Mouse (Mus musculus) forebrain, postnatal 0 days (tissue): ENCODE results near the gene Cant1. TPM values are rescaled to one million over a fixed set of nuclear protein-coding genes. Genes with fewer than 3 reads are reported as not detected.
A peak's percentile ranks its signal among the peaks of the same experiment; 100 is the strongest.

Source experiments
- ATAC-seq: fragments of 200-750 bp; cut with Nextera tagmentation; 2 replicates; pipeline ENCODE4 v1.8.0; 2017; ENCODE audit warnings: mild to moderate bottlenecking, moderate library complexity
- DNase-seq: peaks from one replicate; pipeline ENCODE4 v3.0.0-alpha.2; 2015
- H3K27ac ChIP-seq: fragments of 300-500 bp; sonication (generic); 2 replicates; pipeline ENCODE4 v1.5.1; 2014; ENCODE audit warnings: low read depth, mild to moderate bottlenecking, antibody characterized with exemption, low read length, moderate library complexity, mixed read lengths
- H3K27me3 ChIP-seq: fragments of 300-500 bp; sonication (generic); 2 replicates; pipeline ENCODE4 v1.6.1; 2014; ENCODE audit warnings: mild to moderate bottlenecking, low read length, mixed read lengths; ENCODE audit not compliant: insufficient read depth
- H3K36me3 ChIP-seq: fragments of 300-500 bp; sonication (generic); 2 replicates; pipeline ENCODE4 v1.6.1; 2014; ENCODE audit warnings: mild to moderate bottlenecking, moderate library complexity; ENCODE audit not compliant: insufficient read depth
- H3K4me1 ChIP-seq: fragments of 300-500 bp; sonication (generic); 2 replicates; pipeline ENCODE4 v1.6.1; 2014; ENCODE audit warnings: antibody characterized with exemption; ENCODE audit not compliant: insufficient read depth
- H3K4me2 ChIP-seq: fragments of 300-500 bp; sonication (generic); 2 replicates; pipeline ENCODE4 v1.6.1; 2014; ENCODE audit warnings: low read depth, mild to moderate bottlenecking, moderate library complexity
- H3K4me3 ChIP-seq: fragments of 300-500 bp; sonication (generic); 2 replicates; pipeline ENCODE4 v1.5.1; 2014; ENCODE audit warnings: low read depth, low read length, mixed read lengths
- H3K9ac ChIP-seq: fragments of 300-500 bp; sonication (generic); 2 replicates; pipeline ENCODE4 v1.6.1; 2014; ENCODE audit warnings: mild to moderate bottlenecking
- H3K9me3 ChIP-seq: fragments of 300-500 bp; sonication (generic); 2 replicates; pipeline ENCODE4 v1.6.1; 2016; ENCODE audit warnings: low read length
- CTCF ChIP-seq: sonication (generic); IDR thresholded peaks from 2 replicates; pipeline ENCODE4 v1.5.1; 2016; ENCODE audit warnings: antibody characterized with exemption, control low read depth, low read depth
- WGBS: fragments of 180-500 bp; shearing (Covaris S2); extraction: QIAGEN DNeasy Blood & Tissue Kit; methylation state at CpG from one replicate; pipeline ENCODE4 v1.1.7; 2014; 5-methylcytosine and 5-hydroxymethylcytosine counted together
- polyA plus RNA-seq: library from polyadenylated mRNA; unstranded; fragments of >200 nt; fragmentation: Nextera tagmentation; extraction: Ambion mirVana; gene quantifications from 2 replicates; pipeline ENCODE4 v1.2.1, GENCODE M21; 2015
- total RNA-seq: library from RNA; depleted of rRNA; stranded (reverse); fragments of >200 nt; gene quantifications from 2 replicates; pipeline ENCODE4 v1.2.3, GENCODE M21; 2014

Gene Cant1
- total and polyA plus RNA-seq, 2 experiments from 2014 or later, result 31.6 to 52.4 TPM

DNA sequence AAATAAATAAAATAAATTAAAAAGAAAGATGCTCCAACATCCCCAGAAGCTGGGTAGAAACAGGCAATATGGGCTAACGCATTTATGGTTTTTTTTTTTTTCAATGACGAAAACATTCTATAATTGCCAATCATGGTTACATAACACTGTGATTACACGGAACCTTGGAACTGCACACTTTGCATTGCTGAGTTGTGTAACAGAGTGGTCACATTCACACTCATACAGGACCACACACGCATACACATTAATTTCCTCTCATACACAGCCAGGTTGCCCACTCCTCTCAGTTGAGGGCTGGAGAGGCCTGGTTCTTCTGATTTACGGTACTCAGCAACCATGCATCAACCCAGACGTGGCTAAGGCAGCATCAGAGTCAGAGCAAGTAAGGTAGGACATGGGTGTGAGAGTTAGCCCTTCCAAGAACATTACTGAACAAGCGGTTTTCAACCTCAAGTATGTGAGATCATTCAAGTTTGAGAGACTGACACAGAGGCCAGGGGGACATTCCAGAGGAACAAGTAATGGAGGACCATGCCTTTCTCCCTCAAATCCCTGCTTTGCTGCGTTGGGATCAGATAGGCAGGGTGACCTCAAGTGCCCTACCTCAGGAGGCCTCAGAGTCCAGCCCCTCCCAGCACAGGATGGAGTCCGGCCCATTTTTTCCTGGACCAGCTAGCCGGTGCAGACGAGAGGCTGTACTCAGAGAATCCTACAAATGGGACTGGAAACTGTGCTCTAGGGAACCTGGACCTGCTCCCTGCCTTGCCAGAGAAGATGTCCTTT, 35.2 kb upstream of the Cant1 start:
- no peak overlapping the region for H3K9ac ChIP-seq
- no peaks in the 10 kb centered on the region for H3K4me1 ChIP-seq
- no peaks in the 10 kb centered on the region for H3K9me3 ChIP-seq
- H3K4me2 ChIP-seq, result no peak overlapping the region
- H3K27ac ChIP-seq, result no peak overlapping the region
- WGBS, result 75% methylated on average over 11 of the region's 11 CpGs
- no peak overlapping the region for H3K4me3 ChIP-seq
- no peak for DNase-seq
- no peaks in the 10 kb centered on the region for H3K27me3 ChIP-seq
- no peaks in the 10 kb centered on the region for H3K36me3 ChIP-seq
- no peak for TF ChIP-seq CTCF
- ATAC-seq, result no peak

DNA sequence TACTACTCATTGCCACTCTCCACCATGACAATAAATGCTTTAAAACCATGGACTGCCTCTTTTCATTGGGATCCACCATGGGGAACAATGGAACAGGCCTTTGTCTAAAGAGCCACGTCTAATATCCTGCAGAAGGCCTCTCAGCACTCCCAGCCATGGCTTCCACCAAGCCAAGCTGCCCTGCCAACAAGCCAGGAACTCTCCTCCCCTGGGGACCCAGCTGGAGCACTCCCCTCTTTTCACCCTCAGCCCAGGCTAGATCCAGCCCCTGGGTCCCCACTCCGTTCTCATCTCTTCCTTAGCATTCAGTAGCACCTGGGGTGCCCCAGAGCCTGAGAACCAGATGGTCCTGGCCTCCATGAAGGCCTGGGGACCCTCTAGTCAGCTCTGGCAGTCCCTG, 34.1 kb upstream of the Cant1 start:
- ATAC-seq, result no peak
- 51% methylated on average over 2 of the region's 2 CpGs for WGBS

DNA sequence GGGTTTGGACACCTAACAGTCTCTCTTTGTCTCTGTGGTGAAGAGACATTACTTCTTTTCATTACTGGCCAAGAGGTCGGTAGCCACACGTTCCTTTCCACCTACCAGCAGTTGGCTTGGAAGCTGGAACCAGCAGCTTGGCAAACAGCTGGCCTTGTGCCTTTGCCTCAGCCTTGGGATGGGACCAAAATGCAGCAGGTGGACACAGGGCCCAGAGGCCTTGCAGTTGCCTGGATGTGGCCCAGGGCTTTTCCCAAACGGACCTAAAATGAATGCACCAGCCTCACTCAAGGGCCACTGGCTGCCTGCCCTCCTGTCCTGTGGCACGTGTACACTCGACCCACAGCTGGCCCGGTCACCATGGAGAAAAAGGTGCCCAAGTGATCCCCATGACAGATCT, 32.3 kb upstream of the Cant1 start:
- TF ChIP-seq CTCF, result no peak
- 76% methylated on average over 6 of the region's 6 CpGs for WGBS
- H3K4me3 ChIP-seq, result no peak overlapping the region
- no peak for ATAC-seq
- no peak overlapping the region for H3K4me2 ChIP-seq
- no peaks in the 10 kb centered on the region for H3K36me3 ChIP-seq
- no peak overlapping the region for H3K27ac ChIP-seq
- no peaks in the 10 kb centered on the region for H3K9me3 ChIP-seq
- no peak for DNase-seq
- H3K27me3 ChIP-seq, result no peaks in the 10 kb centered on the region
- no peak overlapping the region for H3K9ac ChIP-seq
- H3K4me1 ChIP-seq, result no peaks in the 10 kb centered on the region

More for the DNA sequence above, 34.1 kb upstream of the Cant1 start:
- no peaks in the 10 kb centered on the region for H3K9me3 ChIP-seq
- H3K4me2 ChIP-seq, result no peak overlapping the region
- TF ChIP-seq CTCF, result no peak
- DNase-seq, result no peak
- H3K36me3 ChIP-seq, result no peaks in the 10 kb centered on the region
- no peaks in the 10 kb centered on the region for H3K27me3 ChIP-seq
- H3K4me3 ChIP-seq, result no peak overlapping the region
- no peak overlapping the region for H3K9ac ChIP-seq
- H3K4me1 ChIP-seq, result no peaks in the 10 kb centered on the region
- H3K27ac ChIP-seq, result no peak overlapping the region

DNA sequence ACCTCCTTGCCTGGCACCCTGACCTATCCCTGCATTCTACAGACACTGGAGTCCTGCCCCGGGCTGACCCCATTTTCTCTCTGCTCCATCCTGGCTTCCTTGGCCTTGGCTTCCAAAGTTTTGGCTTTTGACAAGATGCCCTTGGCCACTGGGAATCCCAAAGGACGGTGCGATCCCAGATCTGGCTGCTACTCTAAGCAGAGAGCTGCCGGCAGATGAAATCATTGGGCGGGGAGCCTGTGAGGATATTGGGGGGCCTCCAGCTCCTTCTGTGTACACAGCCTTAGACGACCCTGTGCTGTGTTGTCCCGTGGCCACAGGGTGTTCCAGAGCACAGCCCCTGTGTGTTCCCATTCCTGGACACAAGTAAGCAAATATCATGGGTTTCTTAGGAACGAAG, 29.5 kb upstream of the Cant1 start:
- Histone ChIP-seq H3K4me3 (no peak overlapping the region), H3K36me3 (no peaks in the 10 kb centered on the region), H3K9me3 (no peaks in the 10 kb centered on the region), H3K27ac (no peak overlapping the region), H3K9ac (no peak overlapping the region), H3K27me3 (no peaks in the 10 kb centered on the region), H3K4me2 (no peak overlapping the region), H3K4me1 (no peaks in the 10 kb centered on the region)
- 85% methylated on average over 8 of the region's 8 CpGs for WGBS
- TF ChIP-seq CTCF, result no peak
- ATAC-seq (no peak), DNase-seq (no peak)

DNA sequence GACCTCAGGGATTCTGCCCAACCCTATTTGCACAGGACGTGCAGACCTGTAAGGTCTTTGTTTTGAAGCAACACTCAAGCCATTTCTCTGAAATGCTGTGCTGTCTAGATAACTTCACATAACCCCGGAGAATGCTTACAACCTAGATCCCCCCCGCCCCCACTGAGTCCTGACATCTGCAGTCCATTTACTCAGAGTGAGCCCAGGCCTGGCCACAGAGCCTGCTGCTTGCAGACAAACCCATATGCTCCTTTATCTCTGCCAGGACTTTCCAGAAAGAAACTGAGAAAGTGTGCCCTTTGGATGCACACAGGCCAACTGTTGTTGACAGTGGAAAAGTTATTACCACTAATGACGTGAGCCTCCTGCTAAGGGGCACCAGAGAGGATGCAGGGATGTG, 28.5 kb upstream of the Cant1 start:
- DNase-seq (no peak), ATAC-seq (no peak)
- H3K4me2 ChIP-seq, result no peak overlapping the region
- no peaks in the 10 kb centered on the region for H3K27me3 ChIP-seq
- no peaks in the 10 kb centered on the region for H3K9me3 ChIP-seq
- H3K9ac ChIP-seq, result no peak overlapping the region
- H3K27ac ChIP-seq, result no peak overlapping the region
- no peaks in the 10 kb centered on the region for H3K4me1 ChIP-seq
- WGBS, result 72% methylated on average over 4 of the region's 4 CpGs
- no peaks in the 10 kb centered on the region for H3K36me3 ChIP-seq
- TF ChIP-seq CTCF, result no peak
- H3K4me3 ChIP-seq, result no peak overlapping the region

DNA sequence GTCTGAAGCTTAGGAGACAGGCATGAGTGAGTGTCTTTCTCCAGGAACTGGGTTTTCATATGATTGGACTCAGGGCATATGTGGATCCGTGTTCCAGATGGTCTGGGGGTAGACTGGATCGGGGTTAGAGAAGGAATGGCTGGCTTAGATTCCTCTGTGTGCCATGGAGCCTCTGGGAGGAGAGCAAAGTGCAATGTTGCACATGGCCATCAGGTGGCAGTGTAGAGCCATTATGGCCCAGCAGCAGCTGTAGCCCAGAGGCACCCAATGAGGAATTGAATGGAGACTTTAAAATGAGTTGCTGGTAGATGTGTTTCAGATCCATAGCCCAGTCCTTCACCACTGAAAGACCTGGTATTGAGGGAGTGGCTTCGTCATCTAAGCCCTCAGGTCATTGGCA, 27.0 kb upstream of the Cant1 start:
- peak; percentile 91 for DNase-seq
- no peak overlapping the region for H3K27ac ChIP-seq
- H3K9ac ChIP-seq, result no peak overlapping the region
- 9% methylated on average over 3 of the region's 3 CpGs for WGBS
- peak; percentile 91 for ATAC-seq
- H3K36me3 ChIP-seq, result no peaks in the 10 kb centered on the region
- TF ChIP-seq CTCF, result peak; percentile 97
- H3K9me3 ChIP-seq, result no peaks in the 10 kb centered on the region
- no peak overlapping the region for H3K4me3 ChIP-seq
- no peaks in the 10 kb centered on the region for H3K27me3 ChIP-seq
- H3K4me2 ChIP-seq, result no peak overlapping the region
- H3K4me1 ChIP-seq, result no peaks in the 10 kb centered on the region

DNA sequence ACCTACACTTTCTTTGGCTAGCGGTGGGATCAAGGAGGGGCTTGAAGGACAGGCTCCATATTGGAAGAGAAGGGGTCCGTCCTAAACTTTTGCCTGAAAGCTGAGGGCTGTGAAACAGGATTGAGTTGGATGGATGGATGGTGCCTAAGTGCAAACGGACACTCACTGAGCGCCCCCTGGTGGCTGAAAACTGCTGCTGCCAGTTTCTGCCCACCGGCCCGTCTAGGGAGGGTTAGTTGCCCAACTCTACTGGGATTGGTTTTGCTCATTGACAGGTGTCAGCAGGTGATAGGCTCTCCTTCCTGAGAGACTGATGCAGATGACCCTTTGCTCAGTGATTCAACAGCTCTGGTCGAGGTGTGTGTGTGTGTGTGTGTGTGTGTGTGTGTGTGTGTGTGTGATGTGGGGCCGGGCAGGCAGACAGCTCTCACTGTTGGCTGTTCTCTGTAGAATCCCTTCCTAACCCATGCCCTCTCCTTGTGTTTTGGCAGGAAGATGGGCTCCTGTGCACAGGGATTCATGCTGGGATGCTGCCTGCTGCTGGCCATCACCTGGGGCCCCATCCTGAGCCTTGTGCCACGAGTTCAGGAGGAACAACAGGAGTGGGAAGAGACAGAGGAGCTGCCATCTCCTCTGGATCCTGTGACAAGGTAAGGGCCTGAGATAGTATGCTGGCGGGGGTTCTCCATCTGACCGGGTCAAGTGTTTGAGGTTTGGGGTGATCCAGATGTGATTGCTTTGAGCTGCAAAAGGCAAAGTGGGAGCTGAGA, 24.5 kb upstream of the Cant1 start:
- ATAC-seq, result peak; percentile 36; the same call in 1 of the 2 replicates
- TF ChIP-seq CTCF, result peak; percentile 89
- Histone ChIP-seq H3K36me3 (no peaks in the 10 kb centered on the region), H3K9me3 (no peaks in the 10 kb centered on the region), H3K27ac (no peak overlapping the region), H3K4me3 (no peak overlapping the region), H3K9ac (no peak overlapping the region), H3K4me1 (peaks cover 5% of the 10 kb centered on the region; the same call in 1 of the 2 replicates), H3K4me2 (no peak overlapping the region), H3K27me3 (no peaks in the 10 kb centered on the region)
- DNase-seq, result peak; percentile 77
- 37% methylated on average over 11 of the region's 11 CpGs for WGBS
